Mouse (Mus musculus) adrenal gland (tissue): ENCODE measurements around the gene Psma7.

Source experiments
- intact Hi-C: fragments of 180-260 bp; cut with DNase I; formaldehyde crosslinking; loops from one replicate; pipeline ENCODE4 v1.15.1; 2025

Psma7 gene

DNA sequence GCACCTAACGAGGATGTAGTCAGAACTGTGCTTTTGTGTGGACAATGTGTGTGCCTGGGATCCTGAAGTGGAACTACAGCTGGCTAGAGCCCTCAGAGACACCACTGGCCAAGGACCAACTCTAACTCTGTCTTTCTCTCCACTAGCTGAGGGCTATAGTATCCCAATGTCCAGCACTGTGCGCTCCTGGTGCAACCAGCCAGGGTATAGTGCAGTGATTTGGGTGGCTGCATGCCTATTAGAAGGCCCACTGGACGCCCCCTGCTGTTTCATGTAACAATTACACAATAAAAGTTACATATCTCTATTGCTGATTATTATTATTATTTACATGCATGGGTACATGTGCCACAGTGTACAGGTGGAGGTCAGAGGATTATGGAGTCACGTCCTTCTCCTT is 3.0 kb upstream of the Psma7 start:
- intact Hi-C loops: loop anchor here (2.0 kb wide), 1 partner anchor 128 kb away; no protein-coding TSS in a partner anchor

DNA sequence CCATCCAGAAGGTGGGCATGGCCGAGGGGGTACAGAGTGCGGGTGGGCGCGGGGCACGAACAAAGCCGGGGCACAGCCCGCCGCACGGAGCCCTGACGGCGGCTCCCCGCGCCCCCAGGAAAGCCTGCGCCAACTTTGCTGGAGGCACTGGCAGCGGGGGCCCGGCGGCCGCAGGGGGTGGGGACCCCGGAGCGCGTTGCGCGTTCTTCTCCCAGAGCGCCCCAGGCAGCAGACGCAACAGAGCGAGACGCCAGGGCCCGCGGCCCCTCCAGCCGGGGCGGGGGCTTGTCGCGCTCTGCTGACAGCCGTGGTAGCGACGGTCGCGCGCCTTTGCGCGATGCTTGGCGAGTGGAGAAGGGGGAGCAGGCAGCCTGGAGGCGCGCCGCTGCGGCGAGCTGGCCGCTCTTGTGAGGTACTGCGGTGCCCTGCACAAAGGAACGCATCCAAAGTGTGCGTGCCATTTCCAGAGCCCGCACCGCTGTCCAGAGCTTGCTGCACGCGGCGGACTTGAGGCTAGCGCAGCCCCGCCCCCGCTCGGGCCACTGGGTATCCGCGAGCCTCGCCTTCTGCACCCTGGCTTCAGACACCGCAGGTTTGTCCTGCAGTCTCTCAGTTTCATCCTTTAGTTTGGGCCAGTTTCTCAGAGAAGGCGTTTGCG is 754 bp upstream of the Psma7 start:
- intact Hi-C loops: loop anchor here (5.0 kb wide), 1 partner anchor 66 kb away; the partner anchor contains the start of gene Taf4

DNA sequence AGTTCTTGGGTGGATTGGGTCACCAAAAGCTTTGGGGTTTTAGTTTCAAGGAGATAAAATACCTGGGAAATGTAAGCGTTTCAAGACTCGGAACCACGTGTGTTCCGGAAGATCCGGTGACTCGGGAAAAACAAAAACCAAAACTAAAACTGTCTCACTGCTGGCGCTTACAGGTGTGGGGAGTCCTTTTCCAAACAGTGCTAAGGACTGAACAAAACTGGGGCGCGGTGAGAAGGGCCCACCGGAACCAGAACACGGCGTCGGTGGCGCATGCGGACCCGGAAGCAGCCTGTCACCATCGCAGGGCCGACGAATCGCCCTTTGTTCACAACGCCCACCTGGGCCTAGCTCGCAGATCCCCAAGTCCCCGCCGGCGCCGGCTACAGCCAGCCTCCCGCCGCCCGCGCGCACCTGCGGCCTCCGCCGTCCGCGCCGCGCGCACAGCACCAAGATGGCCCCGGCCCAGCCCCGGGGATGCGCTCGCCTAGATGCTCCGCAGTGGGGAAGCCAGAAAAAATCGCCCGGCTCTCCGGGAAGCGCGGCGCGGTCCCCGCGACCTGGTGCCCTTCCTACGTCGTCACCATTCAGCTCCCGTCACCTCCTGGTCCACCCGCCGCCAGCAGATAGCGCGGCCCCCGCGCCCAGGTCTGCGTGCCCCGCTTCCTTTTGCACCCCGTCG is 517 bp downstream of the Psma7 start:
- intact Hi-C loops: loop anchor here (5.0 kb wide), 1 partner anchor 64 kb away; the partner anchor contains the start of gene Taf4

DNA sequence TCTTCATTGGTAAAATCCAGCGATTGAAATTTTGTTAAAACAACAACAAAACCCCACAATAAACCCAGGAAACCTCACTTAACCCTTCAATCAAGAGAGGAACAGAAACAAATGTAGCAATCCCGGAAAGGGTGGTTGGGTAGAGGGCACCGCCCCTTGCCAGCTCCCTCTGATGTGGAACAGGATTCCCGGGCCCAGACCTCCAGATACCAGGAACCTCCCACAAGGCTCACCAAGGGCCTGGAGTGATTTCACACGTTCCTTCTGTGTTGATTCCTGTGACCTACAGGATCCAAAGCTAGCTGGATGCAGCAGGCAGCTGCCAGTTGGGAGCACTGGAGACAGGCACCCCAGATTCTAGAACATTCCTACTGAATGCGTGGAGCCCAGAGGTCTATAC is 1.8 kb downstream of the Psma7 start:
- intact Hi-C loops: loop anchor here (5.0 kb wide), 1 partner anchor 63 kb away; the partner anchor contains the start of gene Taf4

DNA sequence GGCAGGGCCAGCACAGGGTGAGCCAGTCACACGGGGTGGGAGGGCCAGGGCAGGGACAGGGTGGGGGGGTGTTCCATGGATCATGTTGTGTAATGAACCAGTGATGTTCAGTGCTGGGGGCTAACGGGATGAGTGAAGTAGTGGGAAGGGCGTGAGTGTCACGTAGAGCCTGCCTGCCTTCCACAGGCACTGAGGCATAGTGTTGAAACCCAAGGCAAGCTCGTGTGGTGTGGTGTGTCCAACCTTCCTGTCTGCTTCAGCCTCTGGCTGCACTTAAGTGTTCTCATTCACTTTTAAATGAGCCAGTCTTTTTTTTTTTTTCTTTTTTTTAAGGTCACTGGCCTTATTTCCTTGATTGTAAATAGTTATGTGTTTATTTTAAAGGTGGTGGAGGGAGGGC is 7.5 kb downstream of the Psma7 start:
- intact Hi-C loops: no loop called here

DNA sequence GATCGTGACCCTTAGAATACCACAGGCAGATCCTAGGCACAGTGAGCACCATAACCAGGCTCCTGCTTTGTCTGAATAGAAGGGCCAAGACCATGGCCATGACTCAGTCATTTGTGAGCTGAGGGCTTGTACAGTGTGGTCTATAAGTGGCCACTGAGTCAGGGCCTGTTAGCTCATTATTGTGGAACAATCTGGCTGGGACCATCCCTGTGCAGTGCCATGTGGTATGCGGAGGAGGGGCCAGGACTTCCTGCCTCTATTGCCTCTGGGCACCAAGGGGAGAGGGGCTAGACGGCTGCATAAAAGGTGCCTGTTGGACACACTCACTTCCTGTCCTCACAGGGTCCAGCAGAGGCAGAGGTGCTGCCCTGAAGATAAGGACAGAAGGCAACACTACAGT is 8.3 kb downstream of the Psma7 start:
- intact Hi-C loops: no loop called here

DNA sequence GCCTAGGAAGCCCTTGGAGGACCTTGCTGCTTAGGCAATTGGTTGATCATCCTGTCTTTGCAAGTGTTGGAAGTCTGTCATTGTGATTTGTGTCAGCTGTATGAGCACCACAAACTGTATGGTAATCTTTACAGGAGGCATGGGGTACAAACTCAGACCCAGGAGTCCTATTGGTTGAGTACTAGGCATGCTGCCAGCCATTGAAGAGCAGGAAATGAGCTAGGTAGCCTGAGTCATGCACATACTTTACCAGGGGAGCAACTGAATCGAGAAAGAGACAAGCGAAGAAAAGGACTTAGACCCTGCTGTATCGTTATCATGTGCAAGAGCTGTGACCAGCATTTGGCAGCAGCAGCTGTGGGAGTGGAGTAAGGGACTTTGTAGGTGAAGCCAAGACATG is 9.3 kb downstream of the Psma7 start:
- intact Hi-C loops: no loop called here

DNA sequence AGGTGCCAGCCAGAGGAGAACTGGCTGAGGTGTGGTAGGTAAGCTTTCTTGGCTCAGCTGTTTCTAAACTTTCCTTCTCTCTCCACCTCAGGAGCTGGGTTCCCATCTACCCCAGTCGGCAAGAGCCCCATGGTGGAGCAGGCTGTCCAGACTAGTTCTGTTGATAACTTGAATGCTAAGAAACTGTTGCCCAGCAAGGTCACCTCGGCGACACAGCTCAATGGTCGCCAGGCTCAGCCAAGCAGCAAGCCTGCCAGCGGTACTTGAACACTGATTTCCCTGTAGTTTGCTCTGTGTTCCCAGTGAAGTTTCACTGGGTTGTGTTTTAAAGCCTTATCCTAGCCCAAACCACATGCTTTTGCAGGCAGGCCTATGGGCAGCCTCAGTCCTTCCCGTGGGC is 11.0 kb downstream of the Psma7 start:
- intact Hi-C loops: no loop called here

DNA sequence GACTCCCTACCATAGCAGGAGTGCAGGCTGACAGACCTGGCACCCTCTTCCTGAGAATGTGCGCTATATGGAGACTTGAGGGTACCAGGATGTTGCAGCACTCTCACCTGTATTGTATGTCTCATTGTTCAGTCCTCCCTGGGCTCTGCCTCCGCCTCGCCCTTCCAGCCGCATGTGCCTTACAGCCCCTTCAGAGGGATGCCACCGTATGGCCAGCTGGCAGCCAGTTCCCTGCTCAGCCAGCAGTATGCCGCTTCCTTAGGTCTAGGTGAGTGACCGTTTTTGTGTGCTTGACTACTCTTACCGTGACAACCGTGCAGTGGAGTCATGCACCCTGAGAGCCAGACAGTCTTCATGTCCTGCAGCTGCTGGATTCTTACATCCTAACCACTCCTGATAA is 14.5 kb downstream of the Psma7 start:
- intact Hi-C loops: no loop called here

DNA sequence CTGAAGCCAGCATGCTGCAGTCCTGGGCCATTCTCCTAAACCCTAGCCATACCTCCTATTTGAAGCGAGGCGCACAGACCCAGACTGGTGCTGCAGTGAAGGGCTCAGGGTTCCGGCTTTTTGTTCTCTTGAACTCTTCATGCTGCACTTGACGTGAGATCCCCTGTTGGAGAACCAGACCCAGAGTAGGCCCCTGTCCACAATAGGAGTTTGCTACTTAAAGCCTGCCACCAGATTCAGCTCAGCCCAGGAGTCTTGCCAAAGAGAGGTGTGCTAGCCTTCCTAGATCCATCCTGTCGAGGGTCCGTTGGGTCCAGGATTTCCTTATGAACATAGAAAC is 16.4 kb downstream of the Psma7 start:
- intact Hi-C loops: loop anchor here (2.0 kb wide), 1 partner anchor 49 kb away; the partner anchor contains the start of gene Taf4

DNA sequence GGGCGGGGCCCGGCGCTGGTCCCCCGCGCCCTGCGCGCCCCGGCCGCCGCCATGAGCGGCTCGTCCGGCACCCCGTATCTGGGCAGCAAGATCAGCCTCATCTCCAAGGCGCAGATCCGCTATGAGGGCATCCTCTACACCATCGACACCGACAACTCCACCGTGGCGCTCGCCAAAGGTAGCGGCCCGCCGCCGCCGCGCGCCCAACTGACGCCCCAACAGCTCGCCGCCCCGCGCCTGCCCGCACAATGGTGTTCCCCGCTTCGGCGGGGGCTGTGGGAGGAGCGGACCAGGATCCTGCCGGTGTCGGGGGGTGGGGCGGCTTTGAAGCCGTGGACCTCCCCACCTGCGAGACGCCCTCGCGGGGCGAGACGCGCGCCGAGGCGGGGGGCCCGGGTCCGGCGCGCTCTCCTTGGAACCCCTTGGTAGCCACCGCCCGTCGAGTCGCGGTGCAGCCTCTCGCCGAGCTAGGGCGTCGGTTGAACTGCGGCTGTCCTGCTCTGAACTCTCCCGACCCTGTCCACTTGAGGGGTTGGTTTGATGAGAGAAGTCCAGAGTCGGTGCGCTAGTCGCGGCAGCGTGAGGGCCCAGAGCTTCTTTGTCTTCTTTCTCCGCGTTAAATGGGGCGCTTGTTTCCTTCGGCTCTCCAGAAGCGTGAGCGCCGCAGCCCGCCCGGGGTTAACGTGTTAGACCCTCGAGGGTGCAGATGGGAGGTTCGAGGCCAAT is 16.9 kb downstream of the Psma7 start:
- intact Hi-C loops: loop anchor here (2.0 kb wide), 1 partner anchor 48 kb away; the partner anchor contains the start of gene Taf4

DNA sequence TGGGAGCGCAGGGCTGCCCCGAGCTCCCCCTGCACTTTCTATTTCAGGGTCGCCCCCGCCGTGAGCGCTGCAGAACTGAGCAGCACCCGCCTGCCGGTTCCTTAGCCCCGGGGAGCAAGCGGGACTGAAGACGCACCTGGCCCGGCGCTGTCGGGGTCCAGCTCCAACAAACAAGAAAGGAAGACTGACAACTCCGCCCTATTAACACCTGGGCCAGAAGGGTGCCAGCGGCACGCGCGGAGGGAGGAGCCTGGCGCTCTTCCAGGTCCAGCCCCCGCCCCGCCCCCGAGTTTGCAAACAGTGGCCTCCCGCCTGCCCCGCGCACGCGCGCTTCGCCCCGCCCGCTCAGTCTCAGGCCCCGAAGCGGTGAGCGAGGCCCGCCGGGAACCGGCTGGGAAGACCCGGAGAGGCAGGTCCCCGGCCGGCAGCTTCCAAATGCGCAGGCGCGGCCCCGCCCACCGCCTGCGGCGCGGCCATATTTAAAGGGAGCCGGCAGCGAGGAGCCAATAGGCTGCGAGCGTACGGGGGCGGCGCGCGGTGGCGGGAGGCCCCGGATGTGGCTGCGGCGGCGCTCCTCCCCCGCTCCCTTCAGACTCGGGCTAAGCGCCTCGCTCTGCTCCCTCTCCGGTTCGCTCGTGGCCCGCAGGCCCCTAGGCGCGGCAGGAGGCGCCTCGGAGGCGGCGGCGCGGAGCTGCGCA is 17.7 kb downstream of the Psma7 start, which contains the start of gene Lsm14b:
Gene Lsm14b (plus strand): TSS at position 587 of the 698 bp plus-strand sequence.
- intact Hi-C loops: loop anchor here (2.0 kb wide), 1 partner anchor 48 kb away; the partner anchor contains the start of gene Taf4

DNA sequence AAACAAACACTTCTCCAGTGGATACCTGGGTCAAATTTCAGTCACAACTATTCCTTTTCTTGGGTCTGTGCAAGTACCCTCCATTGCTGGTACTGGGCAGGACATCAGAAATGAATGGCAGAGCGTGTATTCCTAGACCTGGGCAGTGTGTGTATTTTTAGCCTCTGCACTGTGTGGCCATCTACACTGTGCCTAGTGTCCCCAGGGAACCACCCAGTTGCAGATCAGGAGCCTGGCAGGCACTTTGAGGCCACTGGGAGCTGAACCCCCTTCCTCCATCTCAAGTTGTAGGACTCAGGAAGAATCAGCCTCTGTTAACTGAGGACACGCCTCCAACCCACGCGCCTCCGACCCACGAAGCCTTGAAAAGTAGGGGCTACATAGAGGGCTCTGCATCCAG is 19.5 kb downstream of the Psma7 start:
- intact Hi-C loops: no loop called here

DNA sequence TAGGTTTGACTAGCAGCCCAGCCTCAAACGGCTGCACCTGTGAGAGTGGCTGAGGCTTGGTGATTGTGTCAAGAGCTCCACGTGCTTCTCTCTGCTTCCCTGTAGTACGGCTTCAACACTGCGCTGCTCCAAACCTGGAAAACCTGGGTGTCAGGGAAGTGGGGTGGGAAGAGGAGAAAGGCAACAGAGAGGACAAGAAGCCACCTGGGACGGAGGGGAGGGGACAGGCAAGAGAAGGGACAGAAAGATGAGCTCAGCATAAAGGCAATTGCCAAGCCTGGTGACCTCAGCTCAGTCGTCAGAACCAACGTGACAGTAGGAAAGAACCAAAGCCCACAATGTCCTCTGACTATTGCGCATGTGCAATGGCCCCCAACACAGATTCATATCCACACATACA is 21.3 kb downstream of the Psma7 start:
- intact Hi-C loops: no loop called here

DNA sequence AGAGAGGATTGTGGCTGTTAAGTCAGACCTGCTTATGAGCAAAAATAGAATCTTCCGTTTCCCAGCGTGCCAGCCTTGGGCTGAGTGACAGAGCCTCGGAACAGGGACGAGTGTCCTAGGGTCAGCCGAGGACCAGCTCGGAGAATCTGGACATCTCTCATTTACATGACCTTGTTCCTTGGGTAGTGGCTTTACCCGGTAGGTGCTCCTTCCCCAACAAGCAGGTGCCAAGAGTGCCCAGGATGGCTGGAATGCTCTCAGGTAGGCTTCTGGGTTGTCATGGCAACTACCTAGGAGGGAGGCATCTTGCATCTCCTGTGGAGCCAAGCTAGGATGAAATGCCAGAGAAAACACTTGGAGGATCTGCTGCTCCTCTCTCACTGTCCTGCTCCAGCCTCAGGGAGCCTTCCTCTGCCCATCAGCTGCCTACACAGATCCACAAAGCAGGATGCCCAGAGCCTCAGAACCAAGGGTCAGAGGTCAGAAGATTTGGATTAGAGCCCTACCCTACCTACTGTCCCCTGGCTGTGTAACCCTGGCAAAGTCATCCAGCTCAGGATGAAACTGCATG is 22.1 kb downstream of the Psma7 start:
- intact Hi-C loops: no loop called here

DNA sequence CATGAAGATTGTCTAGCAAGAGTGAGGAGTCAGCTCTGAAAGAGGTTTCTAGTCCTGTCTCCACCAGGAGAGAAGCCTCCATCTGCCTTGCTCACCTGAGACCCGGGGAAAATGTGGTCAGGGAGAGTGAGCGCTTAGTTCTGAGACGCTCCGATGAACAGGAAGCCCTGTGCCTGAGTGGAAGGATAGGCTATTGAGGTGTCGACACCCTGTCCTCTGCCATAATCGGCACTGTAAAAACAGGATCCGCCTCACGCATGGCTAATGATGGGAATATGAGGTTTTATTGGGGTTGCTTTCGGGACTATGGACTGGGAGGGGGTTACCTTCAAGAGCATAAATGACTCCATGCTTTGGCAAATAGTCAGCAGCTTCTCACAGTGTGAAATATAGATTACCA is 23.7 kb downstream of the Psma7 start:
- intact Hi-C loops: no loop called here

DNA sequence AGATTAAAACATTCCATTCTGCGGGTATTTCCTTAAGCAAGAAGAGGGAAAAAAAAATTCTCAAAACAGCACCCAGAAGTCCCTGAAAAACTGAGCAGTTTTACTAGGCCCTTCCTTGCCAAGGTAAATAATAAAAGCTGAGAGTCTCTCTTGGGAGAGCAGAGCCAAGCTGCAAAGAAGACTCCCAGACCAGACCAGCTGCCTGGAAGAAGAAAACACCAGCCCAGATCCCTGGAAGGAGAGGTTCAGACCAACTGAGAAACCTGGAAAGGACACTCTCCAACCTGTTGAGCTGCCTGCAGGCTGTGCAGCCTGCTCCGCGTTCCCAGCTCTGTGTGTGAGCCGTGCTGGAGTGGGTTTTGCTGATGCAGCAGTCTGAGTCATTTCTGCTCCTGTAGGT is 24.6 kb downstream of the Psma7 start:
- intact Hi-C loops: no loop called here

DNA sequence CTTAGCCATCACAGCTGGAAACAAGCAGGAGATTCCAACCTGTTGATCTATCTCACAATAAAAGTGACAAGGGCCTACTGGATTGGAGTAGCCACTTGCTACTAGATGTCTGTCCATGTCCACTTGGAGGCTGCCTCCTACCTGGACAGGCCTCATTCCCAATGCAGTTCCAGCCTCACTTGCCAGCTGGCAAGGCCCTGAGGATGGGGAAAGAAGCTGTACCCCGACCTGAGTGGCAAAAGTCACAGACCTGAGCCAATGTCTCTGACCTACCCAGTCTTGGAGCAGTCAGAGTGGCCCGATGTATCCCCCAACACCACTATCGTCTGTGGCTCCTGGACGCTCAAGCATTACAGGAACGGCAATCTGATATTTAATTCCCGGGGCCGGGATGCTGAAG is 28.5 kb downstream of the Psma7 start:
- intact Hi-C loops: no loop called here

DNA sequence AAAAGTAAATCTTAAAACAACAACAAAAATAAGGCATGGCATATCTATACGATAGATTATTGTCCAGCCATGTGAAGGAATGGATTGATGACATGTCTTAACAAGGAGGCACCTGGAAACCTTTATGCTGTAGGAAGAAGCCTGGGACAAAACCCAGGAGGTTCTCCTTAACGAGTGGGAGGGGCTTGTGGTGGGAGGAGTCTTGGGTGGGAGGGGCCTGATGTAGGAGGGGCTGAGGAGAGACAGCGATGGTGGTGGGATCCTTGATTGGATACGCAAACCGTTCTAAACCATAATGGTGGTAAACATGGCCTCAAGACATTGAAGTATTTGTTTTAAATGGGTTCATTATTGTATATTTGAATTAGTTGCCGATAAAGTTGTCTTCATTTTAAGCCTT is 30.9 kb downstream of the Psma7 start:
- intact Hi-C loops: no loop called here

DNA sequence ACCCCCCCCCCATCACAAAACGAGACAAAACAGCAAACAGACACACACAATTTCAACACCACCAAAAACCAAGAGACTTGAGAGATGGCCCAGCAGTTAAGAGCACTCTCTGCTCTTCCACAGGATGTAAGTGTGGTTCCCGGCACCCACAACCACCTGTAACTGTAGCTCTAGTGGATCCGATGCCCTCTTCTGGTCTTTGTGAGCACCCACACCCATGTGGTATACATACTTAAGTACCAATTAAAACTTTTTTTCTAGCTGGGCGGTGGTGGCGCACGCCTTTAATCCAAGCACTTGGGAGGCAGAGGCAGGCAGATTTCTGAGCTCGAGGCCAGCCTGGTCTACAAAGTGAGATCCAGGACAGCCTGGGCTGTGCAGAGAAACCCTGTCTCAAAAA is 31.5 kb downstream of the Psma7 start:
- intact Hi-C loops: no loop called here

DNA sequence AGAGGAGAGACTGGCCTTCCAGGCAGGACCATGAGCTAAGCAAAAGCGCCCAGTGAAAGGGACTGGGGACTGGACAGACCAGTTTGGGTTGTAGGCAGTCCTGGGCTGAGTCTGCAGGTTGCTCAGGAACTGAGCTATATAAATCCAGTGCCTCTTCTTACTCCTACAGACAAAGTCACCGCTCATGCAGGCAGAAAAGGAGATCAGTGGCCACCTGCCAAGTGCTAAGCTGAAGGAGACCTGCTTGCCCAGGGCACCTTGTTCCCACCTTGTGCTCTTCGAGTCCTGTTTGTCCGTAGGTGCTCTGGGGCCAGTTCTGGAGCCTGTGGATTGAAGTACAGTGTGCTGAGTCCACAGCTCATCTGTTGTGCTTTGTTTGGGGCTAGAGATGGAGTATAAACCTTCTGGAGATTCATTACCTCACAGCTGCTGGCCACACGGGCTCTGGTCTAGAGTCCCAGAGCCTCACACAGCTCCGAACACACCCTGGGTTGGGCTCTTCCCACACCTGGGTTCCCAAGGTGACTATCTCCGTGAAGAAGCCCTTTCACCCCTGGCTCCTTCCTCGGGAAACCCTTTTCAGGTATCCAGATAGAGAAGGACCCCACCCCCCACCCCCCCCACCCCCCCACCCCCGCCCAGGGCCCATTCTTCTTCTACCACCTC is 35.7 kb downstream of the Psma7 start:
- intact Hi-C loops: no loop called here
